In the genomic region with DNA sequence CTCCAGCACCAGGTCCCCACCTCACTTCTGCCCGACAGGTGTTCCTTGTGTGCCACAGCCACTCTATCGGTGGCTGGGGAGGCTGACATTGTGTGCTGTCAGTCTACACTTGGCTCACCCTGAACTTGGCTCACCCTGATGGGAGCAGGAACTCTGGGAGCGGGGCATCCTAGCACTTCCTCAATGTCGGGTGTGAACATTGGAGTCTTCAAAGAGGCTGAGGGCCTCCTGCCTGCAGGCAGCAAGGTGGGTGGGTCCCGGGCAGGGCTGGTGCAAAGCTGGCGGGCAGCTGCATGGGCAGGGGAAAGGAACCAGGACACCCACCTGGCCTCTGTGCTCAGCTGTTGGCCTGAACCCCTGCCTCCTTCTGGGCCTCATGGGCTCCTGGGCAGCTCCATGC, we compare ENCODE assay signal across 21 mouse cellular contexts.
"Had no signal": no experiment of that assay in that cellular context is flagged by ENCODE, and none has a peak within 500 bp of the region (broad histone marks: within the 10 kb centered on the region; RNA-seq: fewer than 3 reads in every experiment).

No protein-coding gene starts in this region.

- H3K9me3 ChIP-seq: lung, embryonic 15.5 days; midbrain, embryonic 12.5 days; neural tube, embryonic 13.5 days had no signal

- H3K9ac ChIP-seq: lung, embryonic 15.5 days; midbrain, embryonic 12.5 days; neural tube, embryonic 13.5 days; neural tube, embryonic 15.5 days had no signal

- H3K4me3 ChIP-seq: lung, embryonic 15.5 days; midbrain, embryonic 10.5 days; midbrain, embryonic 12.5 days; myocyte; neural tube, embryonic 13.5 days; neural tube, embryonic 15.5 days had no signal

- ATAC-seq: lung, postnatal 0 days had no signal

- H3K4me1 ChIP-seq: lung, embryonic 15.5 days; midbrain, embryonic 10.5 days; midbrain, embryonic 12.5 days; neural tube, embryonic 13.5 days; neural tube, embryonic 15.5 days had no signal

- H3K27me3 ChIP-seq: lung, embryonic 15.5 days; megakaryocyte, embryonic 14.5 days; midbrain, embryonic 12.5 days; neural tube, embryonic 13.5 days; neural tube, embryonic 15.5 days had no signal

- H3K27ac ChIP-seq: lung, embryonic 15.5 days; macrophage; midbrain, embryonic 10.5 days; midbrain, embryonic 12.5 days; neural tube, embryonic 13.5 days; neural tube, embryonic 15.5 days had no signal

- H3K4me2 ChIP-seq: lung, embryonic 15.5 days; midbrain, embryonic 12.5 days; neural tube, embryonic 13.5 days; neural tube, embryonic 15.5 days had no signal

- DNase-seq: lung, adult 2 months; lung, postnatal 14 days; lung, postnatal 36 days; midbrain, embryonic 14.5 days; retina, postnatal 1 day; right cerebral cortex, adult 18-20 months; right cerebral cortex, postnatal 25 days; right cerebral cortex, postnatal 4 days; spleen, adult 18-20 months; thymus, adult 18-20 months; thymus, postnatal 14 days; thymus, postnatal 36 days had no signal
